Mouse (Mus musculus): ENCODE data around the gene Oas1h.
"Not testable (repeated sequence)": the region's sequence is repeated elsewhere in the genome, so short reads cannot be mapped to it uniquely, and the experiment has no call there.

Oas1h gene

DNA sequence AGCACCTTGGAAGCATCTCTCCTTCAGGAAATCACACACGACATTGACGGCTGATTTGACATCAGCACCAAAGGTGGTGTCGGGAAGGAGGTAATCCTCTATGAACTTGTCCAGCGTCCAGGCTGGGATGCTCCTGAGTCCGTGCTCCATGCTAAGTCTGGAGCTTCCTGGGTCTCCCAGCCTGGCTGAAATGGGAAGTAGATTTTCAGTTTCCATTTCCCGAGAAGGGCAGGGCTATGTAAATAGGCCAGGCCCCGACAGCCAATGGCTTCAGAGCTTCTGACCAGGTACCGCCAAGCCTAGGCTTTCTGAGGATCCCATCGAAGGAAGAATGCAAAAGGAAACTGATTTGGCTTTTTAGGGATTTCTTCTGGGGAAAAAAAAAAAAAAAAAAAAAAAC is 26.2 kb downstream of the Oas1h start, which contains the start of gene Oas1g:
Gene Oas1g (minus strand): TSS at position 201 of the 400 bp plus-strand sequence.
- not testable (repeated sequence) for DNase-seq

DNA sequence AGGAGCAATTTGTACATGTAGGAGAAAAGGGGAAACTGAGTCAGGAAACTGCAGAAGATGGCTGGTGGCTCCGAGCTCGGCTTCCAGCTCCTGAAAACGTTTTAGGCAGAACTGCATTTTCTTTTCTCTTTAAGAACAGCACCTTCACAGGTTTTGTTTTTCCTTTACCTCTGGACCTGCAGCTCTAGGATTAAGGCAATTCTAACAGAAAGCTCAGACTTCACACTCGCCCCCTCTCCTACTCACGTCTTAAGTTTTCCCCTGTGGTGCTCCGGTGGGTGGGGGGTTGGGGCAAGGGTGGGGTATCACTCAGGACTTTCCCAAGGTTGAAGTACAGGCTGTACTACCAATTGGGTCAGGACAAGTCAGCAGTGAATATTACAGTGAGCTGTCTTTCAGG is 26.6 kb downstream of the Oas1h start:
- no peak for DNase-seq

GRCm38 (mm10) chr5:120888294-120888815 is 27.1 kb downstream of the Oas1h start:
- DNase-seq = not testable (repeated sequence)

DNA sequence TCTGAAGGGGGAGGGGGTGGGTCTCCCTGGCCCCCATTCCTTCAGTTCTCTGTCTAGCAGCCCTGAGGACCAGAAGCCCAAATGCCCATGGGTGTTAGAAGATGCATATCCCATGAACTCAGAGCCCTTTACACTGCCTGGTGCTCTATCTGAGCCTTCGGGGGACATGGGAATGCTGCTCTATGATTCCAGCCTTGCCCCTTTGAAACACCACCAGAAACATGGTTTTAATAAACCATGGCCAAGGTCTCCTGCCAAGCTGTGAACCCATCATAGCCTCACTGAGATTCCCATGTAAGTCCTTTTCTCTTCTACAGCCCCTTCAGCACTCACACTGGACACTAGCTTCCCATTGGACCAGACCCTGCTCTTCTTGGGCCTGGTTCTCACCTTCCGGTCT is 28.8 kb downstream of the Oas1h start:
- no peak for DNase-seq

DNA sequence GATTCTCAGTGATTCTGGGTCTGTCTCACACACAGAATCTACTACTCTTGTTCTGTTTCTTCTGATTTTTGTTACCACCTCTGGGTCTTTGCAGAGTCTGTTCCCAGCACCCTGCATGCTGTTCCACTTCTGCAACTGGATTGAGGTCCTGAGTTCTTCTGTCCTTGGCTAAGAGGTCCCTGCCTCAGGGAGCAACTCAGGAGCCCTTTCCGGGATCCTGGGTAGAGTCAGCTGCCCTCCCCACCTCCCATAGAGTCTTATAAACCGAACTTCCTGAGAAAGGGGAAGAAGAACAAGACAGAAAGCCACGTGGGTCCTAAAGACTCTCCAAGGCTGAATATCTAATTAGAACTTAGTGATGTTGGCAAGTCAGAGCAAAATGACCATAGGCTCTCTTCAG is 29.8 kb downstream of the Oas1h start:
- DNase-seq = no peak

GRCm38 (mm10) chr5:120891566-120892242 is 30.5 kb downstream of the Oas1h start:
- DNase-seq = peak; percentile 22 to 26

- no peak for DNase-seq
Measured at GRCm38 (mm10) chr5:120892243-120892660, 31.0 kb downstream of the Oas1h start.

DNA sequence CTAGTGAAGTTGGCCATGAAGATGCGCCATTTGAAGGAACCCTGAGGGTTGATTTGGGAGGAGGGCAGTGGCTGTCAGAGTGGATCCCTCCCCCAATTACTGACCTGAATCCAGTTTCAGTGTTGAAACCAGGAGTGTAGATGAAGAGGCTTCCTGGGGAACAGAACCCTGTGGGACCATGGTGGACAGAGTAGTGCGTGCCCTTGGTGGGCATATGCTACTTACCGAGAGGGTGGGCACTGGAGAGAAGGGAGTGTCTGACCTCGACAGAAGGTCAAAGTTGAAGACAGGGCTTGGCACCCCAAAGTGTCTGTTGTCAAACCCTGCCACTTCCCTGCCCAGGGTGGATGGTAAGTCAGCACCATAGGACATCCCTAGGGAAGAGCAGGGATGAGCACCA is 32.6 kb downstream of the Oas1h start:
- not testable (repeated sequence) for DNase-seq

- DNase-seq = not testable (repeated sequence)
Measured at GRCm38 (mm10) chr5:120894692-120895091, 33.5 kb downstream of the Oas1h start.

GRCm38 (mm10) chr5:120895231-120895900 is 34.1 kb downstream of the Oas1h start:
- DNase-seq = no peak

DNA sequence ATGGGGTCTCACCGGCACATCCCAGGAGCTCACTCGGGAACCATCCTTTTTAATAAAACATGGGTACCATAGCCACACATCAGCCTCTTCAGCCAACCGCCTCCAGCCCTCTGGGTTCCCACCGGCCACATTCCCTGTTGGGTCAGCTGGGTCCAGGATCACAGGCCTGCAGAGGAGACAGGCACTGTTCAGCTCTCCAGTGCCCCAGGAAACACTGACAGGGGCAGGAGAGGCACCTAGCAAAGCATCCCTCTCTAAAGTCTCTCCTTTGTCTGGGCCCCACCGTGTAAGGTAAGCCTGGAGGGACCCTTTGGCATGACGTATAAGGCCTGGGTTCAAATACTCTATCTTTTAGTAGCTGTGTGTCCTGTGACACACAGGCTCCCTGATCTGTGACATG is 37.1 kb downstream of the Oas1h start:
- DNase-seq = no peak

DNA sequence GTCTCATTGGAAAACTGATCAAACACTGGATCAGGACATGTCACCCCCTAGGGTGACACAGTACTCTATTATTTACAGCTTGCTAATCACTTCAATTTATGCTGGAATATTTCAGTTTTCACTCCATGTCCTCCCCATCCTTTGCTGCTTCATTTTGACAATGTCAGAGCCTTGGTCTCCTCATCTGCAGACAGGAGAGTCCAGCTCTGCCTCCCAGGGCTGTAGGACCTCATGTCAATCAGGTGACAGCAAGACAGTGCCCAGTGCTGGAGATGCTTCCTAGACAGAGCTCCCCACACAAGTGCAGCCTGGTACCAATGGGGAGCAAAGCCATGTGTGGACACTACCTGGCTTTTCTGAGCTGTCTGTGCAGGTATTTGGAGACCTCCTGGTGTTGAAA is 37.5 kb downstream of the Oas1h start:
- no peak for DNase-seq

- DNase-seq = no peak
Measured at GRCm38 (mm10) chr5:120900666-120901065, 39.4 kb downstream of the Oas1h start.

DNA sequence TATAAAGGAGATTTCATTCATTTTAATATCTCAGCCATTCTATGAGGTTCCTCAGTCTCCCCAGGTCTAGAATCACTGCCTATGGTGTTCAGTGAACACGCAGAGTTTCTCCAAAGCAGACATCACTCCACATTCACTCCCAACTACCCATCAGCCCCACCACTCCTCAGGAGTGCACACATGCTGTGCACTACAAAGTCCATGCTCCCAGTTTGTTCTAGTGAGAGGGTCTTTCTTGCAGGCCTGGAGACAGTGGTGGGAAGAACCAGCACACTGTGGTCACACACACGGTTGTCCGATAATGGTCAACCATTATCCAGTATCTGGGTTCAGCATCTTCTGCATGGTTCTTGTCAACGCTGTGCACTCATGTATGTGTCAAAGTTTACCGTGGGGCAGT is 40.8 kb downstream of the Oas1h start:
- DNase-seq = no peak

- DNase-seq = not testable (repeated sequence)
Measured at GRCm38 (mm10) chr5:120906791-120907733, 45.8 kb downstream of the Oas1h start, which contains the start of gene Oas1a. Oas1a (minus strand) TSS chr5:120907521.

GRCm38 (mm10) chr5:120908196-120908920 is 47.1 kb downstream of the Oas1h start:
- DNase-seq = no peak

- DNase-seq = not testable (repeated sequence)
Measured at GRCm38 (mm10) chr5:120914204-120914603, 53.0 kb downstream of the Oas1h start, which contains the start of gene Oas1d. Oas1d (plus strand) TSS chr5:120914536.

DNA sequence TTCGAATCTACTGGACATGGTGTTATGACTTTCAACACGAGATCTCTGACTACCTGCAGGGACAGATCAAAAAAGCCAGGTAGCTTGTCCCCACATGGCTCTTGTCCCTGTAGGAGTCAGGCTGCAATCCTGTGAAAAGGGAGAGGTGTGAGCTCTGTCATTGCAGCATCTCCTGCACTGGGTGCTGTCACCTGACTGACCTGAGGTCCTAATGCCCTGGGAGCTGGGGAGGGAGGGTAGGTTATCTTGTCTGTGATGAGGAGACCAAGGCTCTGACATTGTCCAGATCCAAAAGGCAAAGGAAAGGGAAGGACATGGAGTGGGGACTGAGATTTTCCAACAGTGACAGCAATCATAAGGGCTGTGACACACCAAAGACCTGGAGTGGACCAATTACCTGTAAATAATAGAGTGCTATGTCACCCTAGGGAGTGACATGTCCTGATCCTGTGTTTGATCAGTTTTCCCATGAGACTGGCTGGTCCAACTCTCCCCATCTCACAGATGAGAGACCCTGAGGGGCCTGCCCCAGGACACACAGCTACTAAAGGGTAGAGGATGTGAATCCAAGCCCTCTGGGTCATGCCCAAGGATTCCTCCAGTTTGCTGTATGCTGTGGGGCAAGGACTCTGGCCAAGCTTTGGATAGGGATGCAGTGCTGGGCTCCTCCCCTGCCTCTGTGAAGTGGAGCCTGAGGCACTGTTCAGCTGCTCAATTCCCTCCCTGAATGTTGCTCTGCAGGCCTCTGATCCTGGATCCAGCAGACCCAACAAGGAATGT is 58.1 kb downstream of the Oas1h start:
- not testable (repeated sequence) for DNase-seq

GRCm38 (mm10) chr5:120920296-120920695 is 59.1 kb downstream of the Oas1h start:
- no peak for DNase-seq

Data from kidney, adult 8-10 months (tissue).